Mouse (Mus musculus): Measurements from ENCODE around the gene 1110057P08Rik. TPM values are rescaled to one million over a fixed set of nuclear protein-coding genes. Genes with fewer than 3 reads are reported as not detected.

Gene 1110057P08Rik
- polyA plus RNA-seq, 1 experiment from 2014 or later = not detected

Other genes with a start within 250 kb of the 1110057P08Rik start
- gene Krtap19-9b, start 242.5 kb upstream of the 1110057P08Rik start, polyA plus RNA-seq (2014; fragmentation: Nextera tagmentation; extraction: Ambion mirVana) = not detected in 2 replicates
- not detected in 2 replicates for gene Krtap16-3, start 211.9 kb upstream of the 1110057P08Rik start, polyA plus RNA-seq (2014; fragmentation: Nextera tagmentation; extraction: Ambion mirVana)
- not detected in 2 replicates for gene Krtap22-2, start 164.0 kb upstream of the 1110057P08Rik start, polyA plus RNA-seq (2014; fragmentation: Nextera tagmentation; extraction: Ambion mirVana)
- gene Gm10229, start 159.5 kb upstream of the 1110057P08Rik start, polyA plus RNA-seq (2014; fragmentation: Nextera tagmentation; extraction: Ambion mirVana) = not detected in 2 replicates
- gene Krtap6-1, start 143.0 kb upstream of the 1110057P08Rik start, polyA plus RNA-seq (2014; fragmentation: Nextera tagmentation; extraction: Ambion mirVana) = not detected in 2 replicates
- not detected in 2 replicates for gene Gm10228, start 133.3 kb upstream of the 1110057P08Rik start, polyA plus RNA-seq (2014; fragmentation: Nextera tagmentation; extraction: Ambion mirVana)
- not detected in 2 replicates for gene Krtap6-5, start 126.9 kb upstream of the 1110057P08Rik start, polyA plus RNA-seq (2014; fragmentation: Nextera tagmentation; extraction: Ambion mirVana)
- not detected in 2 replicates for gene 1110025L11Rik, start 110.7 kb upstream of the 1110057P08Rik start, polyA plus RNA-seq (2014; fragmentation: Nextera tagmentation; extraction: Ambion mirVana)
- gene Krtap6-3, start 90.7 kb upstream of the 1110057P08Rik start, polyA plus RNA-seq (2014; fragmentation: Nextera tagmentation; extraction: Ambion mirVana) = not detected in 2 replicates
- gene Gm6358, start 33.9 kb upstream of the 1110057P08Rik start, polyA plus RNA-seq (2014; fragmentation: Nextera tagmentation; extraction: Ambion mirVana) = not detected in 2 replicates
- gene Gm10061, start 23.6 kb upstream of the 1110057P08Rik start, polyA plus RNA-seq (2014; fragmentation: Nextera tagmentation; extraction: Ambion mirVana) = not detected in 2 replicates
- gene Gm9789, start 16.8 kb upstream of the 1110057P08Rik start, polyA plus RNA-seq (2014; fragmentation: Nextera tagmentation; extraction: Ambion mirVana) = not detected in 2 replicates
- not detected in 2 replicates for gene Gm7735, start 5.2 kb upstream of the 1110057P08Rik start, polyA plus RNA-seq (2014; fragmentation: Nextera tagmentation; extraction: Ambion mirVana)
- not detected in 2 replicates for gene Krtap20-2, start 31.1 kb downstream of the 1110057P08Rik start, polyA plus RNA-seq (2014; fragmentation: Nextera tagmentation; extraction: Ambion mirVana)
- gene Krtap21-1, start 229.1 kb downstream of the 1110057P08Rik start, polyA plus RNA-seq (2014; fragmentation: Nextera tagmentation; extraction: Ambion mirVana) = not detected in 2 replicates
- gene Krtap6-2, start 245.4 kb downstream of the 1110057P08Rik start, polyA plus RNA-seq (2014; fragmentation: Nextera tagmentation; extraction: Ambion mirVana) = not detected in 2 replicates

All from heart, embryonic 11.5 days (tissue).